Comparison of ENCODE assay signal across 16 mouse cellular contexts in genomic region chr6:142721731-142722130, GRCm38 (mm10).
"Had no signal": no experiment of that assay in that cellular context is flagged by ENCODE, and none has a peak within 500 bp of the region (broad histone marks: within the 10 kb centered on the region; RNA-seq: fewer than 3 reads in every experiment).

No protein-coding gene starts in this region.

- H3K4me3 ChIP-seq: limb, embryonic 10.5 days; limb, embryonic 13.5 days; liver, embryonic 12.5 days; liver, embryonic 15.5 days; lung, embryonic 15.5 days; megakaryocyte, embryonic 14.5 days had no signal

- H3K27ac ChIP-seq: limb, embryonic 10.5 days; limb, embryonic 13.5 days; liver, embryonic 12.5 days; liver, embryonic 15.5 days; lung, embryonic 15.5 days had no signal

- H3K36me3 ChIP-seq: limb, embryonic 10.5 days; limb, embryonic 13.5 days; liver, embryonic 12.5 days; liver, embryonic 15.5 days; lung, embryonic 15.5 days had no signal

- H3K9ac ChIP-seq: limb, embryonic 13.5 days; liver, embryonic 12.5 days; liver, embryonic 15.5 days; lung, embryonic 15.5 days had no signal

- H3K9me3 ChIP-seq: limb, embryonic 10.5 days; limb, embryonic 13.5 days; liver, embryonic 12.5 days; liver, embryonic 15.5 days; lung, embryonic 15.5 days; megakaryocyte, embryonic 14.5 days had no signal

- H3K4me2 ChIP-seq: limb, embryonic 13.5 days; liver, embryonic 12.5 days; liver, embryonic 15.5 days; lung, embryonic 15.5 days; midbrain, embryonic 11.5 days had no signal

- H3K27me3 ChIP-seq: limb, embryonic 13.5 days; liver, embryonic 12.5 days; liver, embryonic 15.5 days; lung, embryonic 15.5 days had no signal

- H3K4me1 ChIP-seq: limb, embryonic 10.5 days; limb, embryonic 13.5 days; liver, embryonic 12.5 days; liver, embryonic 15.5 days; megakaryocyte, embryonic 14.5 days had no signal

- ATAC-seq: liver, embryonic 12.5 days had no signal

- DNase-seq: kidney, postnatal 10 days; kidney, postnatal 36 days; liver; lung, adult 18-20 months; lung, postnatal 10 days; lung, postnatal 36 days; midbrain, embryonic 14.5 days; thymus, adult 18-20 months; thymus, postnatal 36 days had no signal
